Mouse (Mus musculus) heart, embryonic 16.5 days (tissue): ENCODE measurements around the gene 1700001P01Rik. TPM values are rescaled to one million over a fixed set of nuclear protein-coding genes. Genes with fewer than 3 reads are reported as not detected.
A peak's percentile ranks its signal among the peaks of the same experiment; 100 is the strongest.

ENCODE experiments used
- ATAC-seq: fragments of 200-750 bp; cut with Nextera tagmentation; replicated peaks from 2 replicates; pipeline ENCODE4 v1.8.0; 2017; ENCODE audit warnings: moderate number of reproducible peaks; ENCODE audit not compliant: insufficient read depth, low FRiP score; ENCODE audit errors: extremely low read depth
- H3K27ac ChIP-seq: fragments of 300-500 bp; sonication (generic); 2 replicates; pipeline ENCODE4 v1.5.1; 2014; ENCODE audit warnings: mild to moderate bottlenecking, low read length, control low read depth, moderate library complexity
- H3K27me3 ChIP-seq: fragments of 300-500 bp; sonication (generic); 2 replicates; pipeline ENCODE4 v1.6.1; 2014; ENCODE audit warnings: low read length, mixed read lengths; ENCODE audit not compliant: control insufficient read depth, insufficient read depth
- H3K36me3 ChIP-seq: fragments of 300-500 bp; sonication (generic); 2 replicates; pipeline ENCODE4 v1.6.1; 2014; ENCODE audit not compliant: control insufficient read depth, insufficient read depth
- H3K4me1 ChIP-seq: fragments of 300-500 bp; sonication (generic); 2 replicates; pipeline ENCODE4 v1.6.1; 2014; ENCODE audit warnings: low read length, mixed read lengths; ENCODE audit not compliant: control insufficient read depth, insufficient read depth
- H3K4me2 ChIP-seq: fragments of 300-500 bp; sonication (generic); 2 replicates; pipeline ENCODE4 v1.6.1; 2014; ENCODE audit warnings: low read depth, mild to moderate bottlenecking, control low read depth, low read length
- H3K4me3 ChIP-seq: fragments of 300-500 bp; sonication (generic); 2 replicates; pipeline ENCODE4 v1.5.1; 2014; ENCODE audit warnings: mild to moderate bottlenecking, control low read depth, low read length
- H3K9ac ChIP-seq: fragments of 300-500 bp; sonication (generic); 2 replicates; pipeline ENCODE4 v1.6.1; 2014; ENCODE audit warnings: low read length, control low read depth
- H3K9me3 ChIP-seq: fragments of 300-500 bp; sonication (generic); replicated peaks from 2 replicates; pipeline ENCODE4 v1.6.1; 2016; ENCODE audit warnings: low read length; ENCODE audit not compliant: control insufficient read depth
- WGBS: fragments of 180-500 bp; shearing (Covaris S2); extraction: QIAGEN DNeasy Blood & Tissue Kit; methylation state at CpG from one replicate; pipeline ENCODE4 v1.1.7; 2014; 5-methylcytosine and 5-hydroxymethylcytosine counted together
- polyA plus RNA-seq: library from polyadenylated mRNA; unstranded; fragments of >200 nt; fragmentation: Nextera tagmentation; extraction: Ambion mirVana; gene quantifications from 2 replicates; pipeline ENCODE4 v1.2.1, GENCODE M21; 2015

Gene 1700001P01Rik
- polyA plus RNA-seq, 1 experiment from 2014 or later: 0.41 TPM

DNA sequence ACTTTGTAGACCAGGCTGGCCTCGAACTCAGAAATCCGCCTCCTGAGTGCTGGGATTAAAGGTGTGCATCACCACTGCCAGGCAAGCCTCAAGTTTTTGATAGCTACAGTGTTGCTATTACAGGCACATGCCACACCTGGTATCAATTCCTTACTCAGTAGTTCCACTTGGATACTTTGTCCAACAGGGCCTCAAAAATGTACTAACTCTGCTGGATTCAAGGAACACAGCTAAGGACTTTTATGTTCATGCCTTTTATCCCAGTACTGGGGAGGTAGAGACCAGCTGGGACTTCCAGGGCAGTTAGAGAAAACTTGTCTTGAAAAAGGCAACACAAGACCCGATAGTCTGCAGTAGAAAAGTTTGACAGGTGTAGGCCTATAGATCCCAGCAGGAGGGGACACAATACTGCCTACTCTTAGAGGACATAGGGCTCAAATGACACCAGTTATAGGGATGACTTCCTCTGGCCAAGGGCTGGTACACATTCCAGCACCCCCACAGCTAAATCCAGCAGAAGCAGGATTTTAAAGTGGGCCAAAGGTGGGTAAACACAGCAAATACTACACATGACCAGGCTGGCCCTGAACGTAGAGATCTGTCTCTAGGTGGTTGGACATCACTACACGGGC lies 895 bp upstream of the 1700001P01Rik start:
- Histone ChIP-seq H3K9me3 (no peaks in the 10 kb centered on the region; the same call in 1 of the 2 replicates), H3K4me3 (no peak overlapping the region), H3K27me3 (no peaks in the 10 kb centered on the region), H3K4me2 (no peak overlapping the region), H3K27ac (no peak overlapping the region), H3K9ac (no peak overlapping the region), H3K36me3 (peaks cover 42% of the 10 kb centered on the region), H3K4me1 (peaks cover 13% of the 10 kb centered on the region)
- no peak for ATAC-seq
- WGBS: 59% methylated on average over 5 of the region's 5 CpGs

DNA sequence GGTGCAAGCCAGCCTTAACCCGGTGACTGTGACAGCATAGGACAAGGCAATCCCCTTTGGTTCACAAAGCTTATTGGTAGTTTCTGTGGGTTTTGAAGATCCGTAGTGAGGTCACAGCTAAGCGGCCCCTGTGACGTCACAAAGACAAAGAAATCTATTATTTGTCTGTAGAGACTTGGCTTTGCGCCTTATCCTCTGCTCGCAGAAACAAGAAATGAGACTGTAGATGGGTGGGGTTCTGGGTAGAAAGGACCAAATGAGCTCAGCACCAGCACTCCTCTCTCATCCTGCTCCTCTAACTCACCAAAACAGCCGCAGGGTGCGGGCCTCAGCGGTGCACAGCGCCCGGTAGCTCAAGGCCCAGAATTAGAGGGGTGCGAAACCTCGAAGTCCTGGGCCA lies 532 bp downstream of the 1700001P01Rik start:
- H3K9me3 ChIP-seq: no peaks in the 10 kb centered on the region; the same call in 1 of the 2 replicates
- no peak overlapping the region for H3K27ac ChIP-seq
- WGBS: 70% methylated on average over 13 of the region's 13 CpGs

DNA sequence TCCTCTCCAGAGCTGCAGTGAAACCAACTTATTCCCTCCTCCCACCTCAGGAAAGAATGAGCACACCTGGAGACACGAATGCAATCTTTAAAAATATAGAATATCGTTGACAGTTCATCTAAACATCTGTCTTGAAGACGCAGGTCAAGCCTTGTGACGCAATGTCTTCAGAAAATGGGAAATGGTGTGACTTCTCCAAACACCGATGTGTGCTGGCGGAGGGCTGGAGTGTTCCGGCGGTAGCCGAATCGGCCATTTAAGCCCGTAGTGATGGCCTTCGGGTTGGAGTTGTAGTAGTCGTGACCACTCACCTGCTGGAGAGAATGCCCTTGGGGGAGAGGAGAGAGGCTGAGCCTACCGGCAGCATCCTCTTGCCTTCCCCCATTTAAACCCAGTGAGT lies 4.3 kb downstream of the 1700001P01Rik start:
- H3K9me3 ChIP-seq: no peaks in the 10 kb centered on the region
- no peaks in the 10 kb centered on the region for H3K27me3 ChIP-seq
- H3K4me1 ChIP-seq: no peaks in the 10 kb centered on the region
- no peak overlapping the region for H3K27ac ChIP-seq
- no peak overlapping the region for H3K4me3 ChIP-seq
- H3K36me3 ChIP-seq: peaks cover under 1% of the 10 kb centered on the region; the same call in 1 of the 2 replicates
- WGBS: 73% methylated on average over 14 of the region's 14 CpGs
- ATAC-seq: no peak
- H3K9ac ChIP-seq: no peak overlapping the region
- no peak overlapping the region for H3K4me2 ChIP-seq

More for the DNA sequence above, 532 bp downstream of the 1700001P01Rik start:
- no peak overlapping the region for H3K9ac ChIP-seq
- ATAC-seq: no peak
- H3K4me1 ChIP-seq: peaks cover 2% of the 10 kb centered on the region; the same call in 1 of the 2 replicates
- H3K4me3 ChIP-seq: no peak overlapping the region
- peaks cover 33% of the 10 kb centered on the region for H3K36me3 ChIP-seq
- no peaks in the 10 kb centered on the region for H3K27me3 ChIP-seq
- H3K4me2 ChIP-seq: no peak overlapping the region

DNA sequence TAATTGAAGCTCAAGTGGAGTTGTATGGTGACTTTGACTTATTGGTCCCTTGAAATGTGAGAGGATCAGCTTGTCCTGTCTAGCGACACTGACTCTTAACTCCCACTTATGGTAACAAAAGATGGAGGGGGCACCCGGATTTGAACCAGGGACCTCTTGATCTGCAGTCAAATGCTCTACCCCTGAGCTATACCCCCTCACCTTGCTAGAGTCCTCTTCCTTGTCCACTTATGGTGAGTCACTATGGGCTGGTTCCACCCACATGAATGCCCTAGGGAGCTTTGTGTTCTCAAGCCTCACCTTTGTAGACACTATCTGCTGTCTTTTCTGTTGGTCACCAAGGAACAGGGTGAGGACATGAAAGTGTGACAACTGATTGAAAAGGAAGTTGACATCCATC lies 6.0 kb downstream of the 1700001P01Rik start:
- Histone ChIP-seq H3K36me3 (no peaks in the 10 kb centered on the region; the same call in 1 of the 2 replicates), H3K27me3 (no peaks in the 10 kb centered on the region), H3K9me3 (no peaks in the 10 kb centered on the region), H3K9ac (no peak overlapping the region), H3K4me3 (no peak overlapping the region), H3K27ac (no peak overlapping the region), H3K4me1 (peaks cover 9% of the 10 kb centered on the region), H3K4me2 (no peak overlapping the region)
- no peak for ATAC-seq
- WGBS: 34% methylated on average over 2 of the region's 2 CpGs

DNA sequence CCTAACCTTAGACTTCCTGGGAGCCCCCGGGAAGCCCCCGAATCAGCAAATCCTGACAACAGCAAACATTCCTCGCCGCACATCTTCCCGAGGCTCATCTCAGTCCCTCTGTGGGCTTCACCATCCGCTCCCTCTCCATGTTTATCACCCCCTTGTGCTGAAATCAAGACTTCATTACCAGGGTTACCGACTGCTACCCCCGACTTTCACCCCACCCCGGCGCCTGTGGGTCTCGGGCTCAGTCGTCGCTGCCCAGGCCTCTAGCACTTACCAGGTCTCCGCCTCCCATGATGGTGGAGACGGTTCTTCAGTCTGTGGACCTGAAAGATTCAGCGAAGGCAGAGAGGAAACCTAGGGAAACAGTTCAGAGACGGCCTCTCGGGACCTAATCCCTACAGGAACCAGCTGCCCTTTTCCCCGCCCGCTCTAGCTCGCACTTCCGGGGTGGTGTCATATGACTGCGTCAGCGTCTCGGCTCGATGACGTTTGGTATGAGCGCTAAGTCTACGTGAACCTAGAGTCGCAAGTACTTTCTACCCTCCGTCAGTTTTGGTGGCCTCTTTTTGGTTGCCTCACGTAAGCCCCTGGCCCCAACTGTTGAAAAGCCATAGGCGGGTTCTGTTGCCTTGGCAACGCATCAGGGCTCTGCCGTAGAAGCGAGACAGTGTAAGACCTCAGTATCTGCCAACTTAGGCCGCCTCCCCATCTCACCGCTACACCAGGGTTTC lies 9.4 kb downstream of the 1700001P01Rik start, which contains the start of gene Cwc25:
Gene Cwc25 (minus strand): TSS at position 403 of the 728 bp plus-strand sequence.
- peaks cover 9% of the 10 kb centered on the region for H3K4me1 ChIP-seq
- peak within 1 kb of the TSS; percentile 89 for H3K9ac ChIP-seq
- peak; percentile 94 for ATAC-seq
- under 1% methylated on average over 38 of the region's 38 CpGs for WGBS
- peak within 1 kb of the TSS; percentile 73 for H3K4me2 ChIP-seq
- H3K36me3 ChIP-seq: peaks cover 18% of the 10 kb centered on the region
- H3K4me3 ChIP-seq: peak within 1 kb of the TSS; percentile 84
- no peaks in the 10 kb centered on the region for H3K9me3 ChIP-seq
- peak within 1 kb of the TSS; percentile 80 for H3K27ac ChIP-seq
- H3K27me3 ChIP-seq: no peaks in the 10 kb centered on the region

DNA sequence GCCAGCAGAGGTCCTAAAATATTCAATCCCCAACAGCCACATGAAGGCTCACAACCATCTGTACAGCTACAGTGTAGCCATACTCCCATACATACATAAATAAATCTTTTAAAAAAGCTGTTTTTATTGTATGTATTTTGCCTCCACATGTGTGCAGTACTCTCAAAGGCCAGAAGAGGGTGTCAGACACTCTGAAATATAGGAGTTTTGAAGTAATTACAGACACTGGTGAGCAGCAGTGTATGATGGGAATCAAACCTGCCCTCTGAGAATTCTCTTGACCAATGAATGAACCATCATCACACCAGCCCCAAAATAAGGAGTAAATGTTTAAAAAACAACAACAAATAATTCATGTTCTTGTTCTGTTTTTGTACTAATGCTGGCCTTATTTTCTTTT lies 14.1 kb downstream of the 1700001P01Rik start:
- Histone ChIP-seq H3K9me3 (no peaks in the 10 kb centered on the region), H3K27ac (no peak overlapping the region), H3K9ac (no peak overlapping the region), H3K27me3 (no peaks in the 10 kb centered on the region), H3K4me2 (no peak overlapping the region), H3K4me3 (no peak overlapping the region), H3K36me3 (peaks cover 33% of the 10 kb centered on the region), H3K4me1 (peaks cover 9% of the 10 kb centered on the region)
- no peak for ATAC-seq

DNA sequence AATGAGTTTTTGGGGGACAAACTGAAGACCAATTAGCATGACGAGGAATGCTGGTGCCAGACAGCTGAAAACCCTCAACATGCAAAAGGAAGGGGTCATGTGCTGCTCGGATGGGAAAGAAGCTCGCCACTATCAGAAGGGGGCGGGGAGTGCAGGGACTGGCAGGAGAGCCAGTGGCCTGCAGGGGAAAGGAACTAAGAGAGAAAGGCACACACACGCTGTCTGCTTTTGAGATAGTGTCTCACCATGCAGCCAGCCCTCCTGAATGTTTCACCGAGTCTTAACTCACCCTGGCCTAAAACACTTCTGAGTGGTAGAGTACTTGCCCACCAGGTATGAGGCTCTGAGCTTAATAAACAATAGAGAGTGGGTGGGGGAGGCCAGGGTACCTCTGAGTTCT lies 16.8 kb downstream of the 1700001P01Rik start:
- 60% methylated on average over 6 of the region's 6 CpGs for WGBS
- H3K36me3 ChIP-seq: peaks cover 47% of the 10 kb centered on the region
- no peak for ATAC-seq

DNA sequence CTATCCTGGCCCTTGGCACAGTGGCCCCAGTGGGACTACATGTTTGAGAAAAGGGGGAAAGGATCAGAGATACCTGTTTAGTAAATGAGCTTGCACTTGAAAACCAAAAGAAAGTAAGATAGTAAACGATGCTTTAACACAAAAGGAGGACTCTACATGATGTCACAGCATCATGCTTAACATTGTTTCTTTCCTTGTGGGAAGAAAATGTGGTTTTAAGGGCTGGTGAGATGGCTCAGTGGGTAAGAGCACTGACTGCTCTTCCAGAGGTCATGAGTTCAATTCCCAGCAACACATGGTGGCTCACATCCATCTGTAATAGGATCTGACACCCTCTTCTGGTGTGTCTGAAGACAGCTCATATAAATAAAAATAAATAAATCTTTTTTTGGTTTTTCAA lies 17.6 kb downstream of the 1700001P01Rik start:
- H3K27me3 ChIP-seq: no peaks in the 10 kb centered on the region
- no peaks in the 10 kb centered on the region for H3K9me3 ChIP-seq
- no peak for ATAC-seq
- no peak overlapping the region for H3K4me2 ChIP-seq
- no peak overlapping the region for H3K27ac ChIP-seq
- H3K4me1 ChIP-seq: no peaks in the 10 kb centered on the region
- WGBS: 93% methylated on average over 1 of the region's 1 CpGs
- H3K36me3 ChIP-seq: peaks cover 51% of the 10 kb centered on the region
- H3K4me3 ChIP-seq: no peak overlapping the region
- H3K9ac ChIP-seq: no peak overlapping the region

More for the DNA sequence above, 16.8 kb downstream of the 1700001P01Rik start:
- H3K4me3 ChIP-seq: no peak overlapping the region
- H3K4me2 ChIP-seq: no peak overlapping the region
- H3K9ac ChIP-seq: no peak overlapping the region
- H3K4me1 ChIP-seq: no peaks in the 10 kb centered on the region
- no peak overlapping the region for H3K27ac ChIP-seq
- no peaks in the 10 kb centered on the region for H3K27me3 ChIP-seq
- no peaks in the 10 kb centered on the region for H3K9me3 ChIP-seq

DNA sequence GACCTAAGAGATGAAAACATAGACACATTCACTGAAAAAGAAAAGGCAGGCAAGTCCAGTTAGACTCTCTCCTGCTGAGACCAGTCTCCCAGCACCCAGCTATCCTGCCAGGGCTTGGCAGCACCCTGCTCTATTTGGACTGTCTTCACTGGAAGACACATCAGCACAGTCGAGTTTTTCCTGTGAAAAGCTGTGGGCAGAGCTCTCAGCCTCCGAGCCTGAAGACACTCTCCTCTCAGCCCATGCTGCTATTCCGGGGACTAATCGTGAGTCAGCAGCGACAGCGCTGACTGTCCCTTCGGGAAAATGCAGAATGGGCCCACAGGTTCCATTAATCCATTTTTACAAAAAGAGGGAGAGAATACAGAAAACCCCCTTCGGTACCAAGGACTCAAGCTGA lies 22.4 kb downstream of the 1700001P01Rik start:
- Histone ChIP-seq H3K27me3 (no peaks in the 10 kb centered on the region), H3K4me3 (no peak overlapping the region), H3K9ac (no peak overlapping the region), H3K4me1 (no peaks in the 10 kb centered on the region), H3K9me3 (no peaks in the 10 kb centered on the region), H3K27ac (no peak overlapping the region), H3K4me2 (no peak overlapping the region), H3K36me3 (peaks cover 59% of the 10 kb centered on the region)
- 93% methylated on average over 8 of the region's 8 CpGs for WGBS
- ATAC-seq: no peak
